Mouse (Mus musculus) lung, embryonic 14.5 days (tissue): ENCODE data around the gene Mrps25. TPM values are rescaled to one million over a fixed set of nuclear protein-coding genes. Genes with fewer than 3 reads are reported as not detected.

Experiments
- ATAC-seq: fragments of 200-750 bp; cut with Nextera tagmentation; 2 replicates; pipeline ENCODE4 v1.8.0; 2017; ENCODE audit warnings: mild to moderate bottlenecking, moderate TSS enrichment, moderate library complexity; ENCODE audit not compliant: insufficient read depth
- DNase-seq: peaks from one replicate; pipeline ENCODE4 v3.0.0-alpha.2; 2015
- H3K27ac ChIP-seq: fragments of 300-500 bp; sonication (generic); 2 replicates; pipeline ENCODE4 v1.5.1; 2014; ENCODE audit warnings: low read depth, mild to moderate bottlenecking, moderate library complexity
- H3K27me3 ChIP-seq: fragments of 300-500 bp; sonication (generic); 2 replicates; pipeline ENCODE4 v1.6.1; 2014; ENCODE audit warnings: low read length, control low read depth; ENCODE audit not compliant: insufficient read depth
- H3K36me3 ChIP-seq: fragments of 300-500 bp; sonication (generic); 2 replicates; pipeline ENCODE4 v1.6.1; 2014; ENCODE audit warnings: control low read depth; ENCODE audit not compliant: insufficient read depth
- H3K4me1 ChIP-seq: fragments of 300-500 bp; sonication (generic); 2 replicates; pipeline ENCODE4 v1.6.1; 2014; ENCODE audit warnings: antibody characterized with exemption, control low read depth; ENCODE audit not compliant: insufficient read depth
- H3K4me2 ChIP-seq: fragments of 300-500 bp; sonication (generic); 2 replicates; pipeline ENCODE4 v1.6.1; 2014; ENCODE audit warnings: mild to moderate bottlenecking
- H3K4me3 ChIP-seq: fragments of 300-500 bp; sonication (generic); 2 replicates; pipeline ENCODE4 v1.5.1; 2014; ENCODE audit warnings: low read depth, low read length
- H3K9ac ChIP-seq: fragments of 300-500 bp; sonication (generic); 2 replicates; pipeline ENCODE4 v1.6.1; 2014
- H3K9me3 ChIP-seq: fragments of 300-500 bp; sonication (generic); 2 replicates; pipeline ENCODE4 v1.6.1; 2016; ENCODE audit warnings: low read depth, low read length, control low read depth
- CTCF ChIP-seq: IDR thresholded peaks from 2 replicates; pipeline ENCODE4 v1.5.1; 2016; ENCODE audit warnings: antibody characterized with exemption, low read depth
- WGBS: fragments of 180-500 bp; shearing (Covaris S2); extraction: QIAGEN DNeasy Blood & Tissue Kit; methylation state at CpG from one replicate; pipeline ENCODE4 v1.1.7; 2014; 5-methylcytosine and 5-hydroxymethylcytosine counted together
- polyA plus RNA-seq: library from polyadenylated mRNA; unstranded; fragments of >200 nt; fragmentation: Nextera tagmentation; extraction: Ambion mirVana; gene quantifications from 2 replicates; pipeline ENCODE4 v1.2.1, GENCODE M21; 2014

The Mrps25 gene
- polyA plus RNA-seq, 1 experiment from 2014 or later = 73.1 TPM

- Histone ChIP-seq H3K9ac (no peak overlapping the region), H3K27me3 (no peaks in the 10 kb centered on the region), H3K4me2 (no peak overlapping the region), H3K27ac (no peak overlapping the region), H3K4me3 (no peak overlapping the region), H3K4me1 (no peaks in the 10 kb centered on the region), H3K9me3 (no peaks in the 10 kb centered on the region), H3K36me3 (no peaks in the 10 kb centered on the region)
- ATAC-seq (no peak), DNase-seq (no peak)
- WGBS = 94% methylated on average over 1 of the region's 1 CpGs
- no peak for TF ChIP-seq CTCF
Observed at GRCm38 (mm10) chr6:92126861-92127468, 56.9 kb downstream of the Mrps25 start.

- TF ChIP-seq CTCF = no peak
- no peaks in the 10 kb centered on the region for H3K36me3 ChIP-seq
- no peaks in the 10 kb centered on the region for H3K9me3 ChIP-seq
- H3K4me3 ChIP-seq = no peak overlapping the region
- H3K4me1 ChIP-seq = no peaks in the 10 kb centered on the region
- ATAC-seq (no peak), DNase-seq (no peak)
- no peak overlapping the region for H3K27ac ChIP-seq
- no peak overlapping the region for H3K9ac ChIP-seq
- H3K27me3 ChIP-seq = no peaks in the 10 kb centered on the region
- no peak overlapping the region for H3K4me2 ChIP-seq
Observed at GRCm38 (mm10) chr6:92124547-92124946, 59.3 kb downstream of the Mrps25 start.

Other genes with a start within 250 kb of the Mrps25 start
- gene Fgd5, start 205.2 kb downstream of the Mrps25 start, polyA plus RNA-seq = 15.6 and 16.9 TPM in 2 replicates
- gene Nr2c2, start 92.6 kb downstream of the Mrps25 start, polyA plus RNA-seq = 32.3 and 33.4 TPM in 2 replicates
- 18.5 and 19.9 TPM in 2 replicates for gene Rbsn, start 30.9 kb upstream of the Mrps25 start, polyA plus RNA-seq
- gene Trh, start 60.6 kb upstream of the Mrps25 start, polyA plus RNA-seq = 0.17 and 0.18 TPM in 2 replicates